Mouse (Mus musculus): Measurements from ENCODE around the gene Mrrf.

Gene Mrrf

DNA sequence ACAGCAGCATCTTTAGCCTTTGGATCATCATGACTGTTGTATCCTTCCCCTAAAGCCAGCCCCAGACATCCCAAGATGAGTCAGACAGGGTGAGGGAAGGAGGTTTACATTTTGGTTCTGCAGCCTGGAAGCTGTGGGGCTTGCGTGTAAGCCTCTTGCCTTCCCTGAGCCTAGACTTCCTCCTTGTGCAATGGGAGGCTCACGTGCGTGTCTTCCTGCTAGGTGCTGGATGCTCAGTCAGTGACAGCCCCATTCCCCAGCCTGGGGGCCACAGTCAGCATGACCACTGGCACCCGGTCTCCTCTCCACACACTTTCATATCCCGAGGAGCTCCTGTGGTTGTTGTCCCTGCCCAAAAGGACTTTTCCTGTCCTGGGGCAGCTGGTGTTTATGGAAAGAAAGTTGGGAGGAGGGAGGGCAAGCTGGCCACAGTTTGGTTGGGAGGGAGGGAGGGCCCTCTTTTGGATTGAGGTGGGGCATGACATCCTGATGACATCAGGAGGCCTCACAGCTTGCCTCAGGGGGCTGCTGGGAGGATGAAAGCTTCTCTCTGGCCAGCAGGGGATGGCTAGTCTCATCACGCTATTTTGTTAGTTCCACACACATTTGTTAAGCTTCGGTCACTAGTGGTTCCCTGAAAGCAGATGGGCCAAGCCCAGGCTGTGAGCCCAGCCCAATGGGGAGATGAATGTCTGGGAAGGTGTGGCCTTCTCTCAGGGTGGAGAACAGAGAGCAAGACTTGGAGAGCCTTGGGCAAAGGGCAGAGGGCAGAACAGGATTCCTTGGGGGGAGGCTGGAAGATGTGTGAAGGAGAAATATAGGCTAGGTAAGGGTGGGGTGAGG lies 98.6 kb downstream of the Mrrf start:
- CTCF ChIA-PET, result no interaction called here

GRCm38 (mm10) chr2:36235917-36236316 lies 99.7 kb downstream of the Mrrf start:
- CTCF ChIA-PET, result no interaction called here

- CTCF ChIA-PET, result no interaction called here
Measured at GRCm38 (mm10) chr2:36236889-36237288, 100.7 kb downstream of the Mrrf start.

DNA sequence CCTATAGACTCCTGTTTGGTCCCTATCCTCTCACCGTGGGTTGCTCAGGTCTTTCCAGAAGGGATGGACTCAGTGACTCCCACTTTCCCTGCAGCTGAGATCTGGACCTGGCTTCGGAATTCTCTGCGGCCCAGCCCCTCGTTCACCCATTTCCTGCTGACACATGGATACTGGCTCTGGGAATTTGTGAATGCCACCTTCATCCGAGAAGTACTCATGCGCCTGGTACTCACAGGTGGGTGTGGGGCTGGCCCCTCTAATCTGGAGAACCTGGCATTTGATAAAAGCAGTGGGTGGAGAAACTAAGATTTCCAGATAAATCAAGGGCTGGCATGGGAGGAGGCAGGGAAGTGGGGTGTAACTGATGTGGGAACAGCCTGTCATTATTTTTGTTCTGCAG lies 101.4 kb downstream of the Mrrf start:
- CTCF ChIA-PET, result no interaction called here

- CTCF ChIA-PET, result no interaction called here
Measured at GRCm38 (mm10) chr2:36238467-36238866, 102.3 kb downstream of the Mrrf start.

- CTCF ChIA-PET, result no interaction called here
Measured at GRCm38 (mm10) chr2:36238951-36239350, 102.8 kb downstream of the Mrrf start.
